25 mouse cellular contexts compared by ENCODE assay signal in the genomic region with DNA sequence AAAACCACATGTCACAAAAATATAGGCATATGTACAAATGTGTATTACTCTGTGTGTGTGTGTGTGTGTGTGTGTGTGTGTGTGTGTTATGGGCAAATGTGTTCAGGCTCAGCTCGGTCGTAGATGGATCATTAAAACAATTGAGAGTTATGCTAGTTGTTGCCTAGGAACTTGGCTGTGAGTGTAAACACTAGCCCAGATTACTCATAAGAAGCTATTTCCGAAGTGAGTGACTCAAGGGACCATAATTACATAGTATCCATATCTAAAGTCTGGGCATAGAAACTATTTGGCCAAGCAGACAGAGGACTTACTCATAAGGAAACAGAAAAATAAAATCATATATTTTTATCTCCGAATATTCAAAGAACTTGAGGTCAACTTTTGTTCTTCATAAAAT.
DNase-seq lines count a peak whose midpoint lies in the region; ATAC-seq and TF ChIP-seq lines count a peak whose summit lies in the region.
"Had no signal": no experiment of that assay in that cellular context is flagged by ENCODE, and none has a peak within 500 bp of the region (broad histone marks: within the 10 kb centered on the region; RNA-seq: fewer than 3 reads in every experiment).

No protein-coding gene starts in this region.

- DNase-seq in frontal cortex, postnatal 36 days (ENCODE audit: low spot score in 2 of 2) = no peak
- DNase-seq in 3134 (ENCODE audit: extremely low read depth, insufficient read length, low spot score) = peak; percentile 0
- peak; percentile 78 for DNase-seq in NIH3T3 (ENCODE audit: low read depth)
- DNase-seq in stomach, postnatal 0 days (ENCODE audit: low spot score) = no peak
- no peak for DNase-seq in ovary, postnatal 14 days (ENCODE audit: low spot score)
- DNase-seq in hindbrain, postnatal 0 days (ENCODE audit: low spot score) = no peak
- DNase-seq: adrenal gland, postnatal 36 days; cerebellum, adult 2 months; cerebellum, postnatal 14 days; heart, postnatal 4 days; kidney, adult 11 months; kidney, postnatal 14 days; layer of hippocampus, adult 9-11 months; lung, embryonic 14.5 days; lung, postnatal 36 days; right cerebral cortex, postnatal 4 days had no signal

- ATAC-seq in frontal cortex, adult (ENCODE audit: low TSS enrichment) = peak; percentile 90
- ATAC-seq in stomach, postnatal 0 days (ENCODE audit: low FRiP score, low TSS enrichment) = peak; percentile 72
- no peak for ATAC-seq in hindbrain, postnatal 0 days
- ATAC-seq: forebrain, embryonic 15.5 days had no signal

- no peaks in the 10 kb centered on the region for H3K27me3 ChIP-seq in stomach, postnatal 0 days (ENCODE audit: control insufficient read depth, insufficient read depth, low read length)
- H3K27me3 ChIP-seq in hindbrain, postnatal 0 days (ENCODE audit: insufficient read depth, low read length) = no peaks in the 10 kb centered on the region
- H3K27me3 ChIP-seq: forebrain, embryonic 15.5 days; hindbrain, embryonic 13.5 days; liver, embryonic 15.5 days; megakaryocyte, embryonic 14.5 days; midbrain, embryonic 12.5 days; neural tube, embryonic 12.5 days had no signal

- TF ChIP-seq CTCF in stomach, postnatal 0 days (IDR thresholded peaks at IDR 0.05; ENCODE audit: low read depth) = no peak
- no peak for TF ChIP-seq CTCF in hindbrain, postnatal 0 days (IDR thresholded peaks at IDR 0.05; ENCODE audit: low read depth)

- no peak overlapping the region for H3K27ac ChIP-seq in stomach, postnatal 0 days (replicated peaks)
- no peak overlapping the region for H3K27ac ChIP-seq in hindbrain, postnatal 0 days
- H3K27ac ChIP-seq: forebrain, embryonic 10.5 days; forebrain, embryonic 15.5 days; hindbrain, embryonic 13.5 days; liver, embryonic 15.5 days; midbrain, embryonic 12.5 days; neural tube, embryonic 12.5 days had no signal

- no peak overlapping the region for H3K4me3 ChIP-seq in stomach, postnatal 0 days (ENCODE audit: low read depth, low read length)
- no peak overlapping the region for H3K4me3 ChIP-seq in hindbrain, postnatal 0 days (ENCODE audit: low read length)
- H3K4me3 ChIP-seq: forebrain, embryonic 10.5 days; forebrain, embryonic 15.5 days; hindbrain, embryonic 13.5 days; liver, embryonic 15.5 days; megakaryocyte, embryonic 14.5 days; midbrain, embryonic 12.5 days; myocyte; neural tube, embryonic 12.5 days had no signal

- no peak for TF ChIP-seq EP300 in stomach, postnatal 0 days (optimal IDR thresholded peaks at IDR 0.05)

- WGBS in stomach, postnatal 0 days = 33% methylated on average over 4 of the region's 4 CpGs
- 71% methylated on average over 4 of the region's 4 CpGs for WGBS in hindbrain, postnatal 0 days

- H3K9me3 ChIP-seq in stomach, postnatal 0 days (ENCODE audit: control insufficient read depth, low read length) = no peaks in the 10 kb centered on the region
- H3K9me3 ChIP-seq in hindbrain, postnatal 0 days (ENCODE audit: low read length) = no peaks in the 10 kb centered on the region
- H3K9me3 ChIP-seq: forebrain, embryonic 10.5 days; forebrain, embryonic 15.5 days; hindbrain, embryonic 13.5 days; midbrain, embryonic 12.5 days; neural tube, embryonic 12.5 days had no signal

- no peak overlapping the region for H3K4me2 ChIP-seq in stomach, postnatal 0 days (replicated peaks; ENCODE audit: low read depth)
- H3K4me2 ChIP-seq in hindbrain, postnatal 0 days (ENCODE audit: low read depth, low read length) = no peak overlapping the region
- H3K4me2 ChIP-seq: forebrain, embryonic 15.5 days; hindbrain, embryonic 13.5 days; liver, embryonic 15.5 days; lung, embryonic 14.5 days; midbrain, embryonic 12.5 days; neural tube, embryonic 12.5 days had no signal

- H3K4me1 ChIP-seq in stomach, postnatal 0 days (replicated peaks; ENCODE audit: control insufficient read depth, insufficient read depth) = no peaks in the 10 kb centered on the region
- no peaks in the 10 kb centered on the region for H3K4me1 ChIP-seq in hindbrain, postnatal 0 days (ENCODE audit: insufficient read depth, low read length)
- H3K4me1 ChIP-seq: forebrain, embryonic 15.5 days; hindbrain, embryonic 13.5 days; liver, embryonic 15.5 days; megakaryocyte, embryonic 14.5 days; midbrain, embryonic 12.5 days; neural tube, embryonic 12.5 days had no signal

- no peaks in the 10 kb centered on the region for H3K36me3 ChIP-seq in stomach, postnatal 0 days (ENCODE audit: control insufficient read depth, insufficient read depth, low read length)
- no peaks in the 10 kb centered on the region for H3K36me3 ChIP-seq in hindbrain, postnatal 0 days (ENCODE audit: insufficient read depth, low read length)
- H3K36me3 ChIP-seq: forebrain, embryonic 10.5 days; forebrain, embryonic 15.5 days; hindbrain, embryonic 13.5 days; liver, embryonic 15.5 days; midbrain, embryonic 12.5 days; neural tube, embryonic 12.5 days had no signal

- no peak overlapping the region for H3K9ac ChIP-seq in stomach, postnatal 0 days (ENCODE audit: low read length)
- H3K9ac ChIP-seq in hindbrain, postnatal 0 days (replicated peaks; ENCODE audit: low read length) = no peak overlapping the region
- H3K9ac ChIP-seq: forebrain, embryonic 15.5 days; hindbrain, embryonic 13.5 days; liver, embryonic 15.5 days; lung, embryonic 14.5 days; midbrain, embryonic 12.5 days; neural tube, embryonic 12.5 days had no signal

Comparison
In these comparisons a context has a peak if more than half of its experiments do, and no peak if none do; other contexts are left out.
1. DNase-seq: peak in 3134 (single experiment) and NIH3T3 (single experiment); none in frontal cortex, postnatal 36 days (0 of 2), stomach, postnatal 0 days (single experiment), ovary, postnatal 14 days (single experiment) and hindbrain, postnatal 0 days (single experiment).